Mouse (Mus musculus) heart, embryonic 10.5 days (tissue): Measurements from ENCODE around the gene Unc119. TPM values are rescaled to one million over a fixed set of nuclear protein-coding genes. Genes with fewer than 3 reads are reported as not detected.

Experiments used
- DNase-seq: peaks from one replicate; pipeline ENCODE4 v3.0.0-alpha.2; 2017; ENCODE audit warnings: low spot score
- H3K27ac ChIP-seq: fragments of 300-500 bp; sonication (generic); 2 replicates; pipeline ENCODE4 v1.5.1; 2016; ENCODE audit warnings: mild to moderate bottlenecking
- H3K27me3 ChIP-seq: fragments of 300-500 bp; sonication (generic); 2 replicates; pipeline ENCODE4 v1.6.1; 2016; ENCODE audit warnings: mild to moderate bottlenecking; ENCODE audit not compliant: poor library complexity, insufficient read depth, severe bottlenecking
- H3K36me3 ChIP-seq: fragments of 300-500 bp; sonication (generic); 2 replicates; pipeline ENCODE4 v1.6.1; 2016; ENCODE audit warnings: mild to moderate bottlenecking, moderate library complexity
- H3K4me1 ChIP-seq: fragments of 300-500 bp; sonication (generic); 2 replicates; pipeline ENCODE4 v1.6.1; 2016; ENCODE audit warnings: mild to moderate bottlenecking
- H3K4me3 ChIP-seq: fragments of 300-500 bp; sonication (generic); 2 replicates; pipeline ENCODE4 v1.5.1; 2016; ENCODE audit warnings: mild to moderate bottlenecking, moderate library complexity
- H3K9me3 ChIP-seq: fragments of 300-500 bp; sonication (generic); 2 replicates; pipeline ENCODE4 v1.6.1; 2016; ENCODE audit warnings: mild to moderate bottlenecking, moderate library complexity
- WGBS: fragments of 180-500 bp; shearing (Covaris S2); methylation state at CpG from one replicate; pipeline ENCODE4 v1.1.7; 2016; 5-methylcytosine and 5-hydroxymethylcytosine counted together
- polyA plus RNA-seq: library from polyadenylated mRNA; unstranded; fragments of >200 nt; fragmentation: Nextera tagmentation; extraction: Ambion mirVana; gene quantifications from 2 replicates; pipeline ENCODE4 v1.2.1, GENCODE M21; 2016

The Unc119 gene
- polyA plus RNA-seq, 1 experiment from 2014 or later = 66.1 TPM

DNA sequence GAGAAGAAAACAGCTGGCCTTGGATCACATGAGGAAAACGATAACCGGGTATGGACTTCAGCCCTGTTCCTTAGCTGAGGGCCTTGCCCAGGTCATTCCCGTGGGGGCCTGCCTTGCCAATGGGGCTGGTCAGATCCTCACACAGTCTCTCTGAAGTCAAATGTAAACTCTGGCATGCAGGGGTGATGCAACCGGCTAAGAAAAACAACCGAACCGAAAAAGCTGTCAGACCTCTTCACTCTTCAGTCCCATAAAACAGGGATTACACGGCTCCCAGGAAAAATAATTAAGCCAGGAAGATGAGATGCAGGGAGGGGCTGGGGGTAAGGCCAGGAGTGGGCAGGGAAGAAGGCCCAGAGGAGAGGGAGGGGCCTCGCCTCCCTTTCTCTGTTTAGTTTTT, 20.8 kb downstream of the Unc119 start:
- 55% methylated on average over 8 of the region's 8 CpGs for WGBS
- no peak for DNase-seq
- Histone ChIP-seq H3K36me3 (no peaks in the 10 kb centered on the region), H3K4me3 (no peak overlapping the region), H3K4me1 (peaks cover 10% of the 10 kb centered on the region; the same call in 1 of the 2 replicates), H3K9me3 (no peaks in the 10 kb centered on the region), H3K27me3 (peaks cover 43% of the 10 kb centered on the region), H3K27ac (no peak overlapping the region)

DNA sequence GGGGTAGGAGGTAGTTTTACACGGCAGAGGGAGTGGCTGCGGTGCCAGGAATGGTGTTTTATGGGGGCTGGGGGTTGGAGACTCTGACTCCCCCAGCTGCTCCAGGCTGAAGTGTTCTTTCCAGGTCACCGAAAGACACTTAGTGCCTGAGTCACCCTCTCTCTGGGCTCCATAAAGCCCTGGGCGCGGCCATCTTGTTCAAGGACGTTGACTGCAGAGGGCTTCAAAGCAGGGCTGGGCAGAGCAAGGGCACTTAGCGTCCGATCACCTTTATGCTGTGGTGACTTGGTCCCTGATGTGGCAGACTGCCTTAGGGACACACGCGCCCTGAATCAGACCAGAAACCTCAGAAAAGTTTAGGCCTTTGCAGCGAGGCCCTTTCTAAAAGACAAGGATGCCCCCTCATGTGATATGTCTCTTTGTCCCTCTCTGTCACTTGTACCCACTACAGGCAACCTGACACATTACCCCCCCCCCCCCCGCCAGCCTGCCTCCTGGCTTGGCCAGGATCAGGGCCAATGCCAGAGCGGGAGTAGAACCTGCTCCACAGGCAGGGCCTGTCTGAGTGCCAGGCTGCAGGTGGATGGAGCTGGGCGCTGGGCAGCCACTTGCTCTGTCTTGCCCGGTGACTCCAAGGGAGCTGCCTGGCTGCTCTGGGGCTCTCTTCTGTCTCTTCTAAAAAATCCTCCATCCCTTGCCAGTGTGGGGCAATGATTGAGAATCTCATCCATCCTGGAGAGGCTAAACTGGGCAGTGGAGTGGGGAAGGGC, 24.4 kb downstream of the Unc119 start:
- DNase-seq = no peak
- Histone ChIP-seq H3K27ac (no peak overlapping the region), H3K4me1 (peaks cover 11% of the 10 kb centered on the region; the same call in 1 of the 2 replicates), H3K27me3 (peaks cover 41% of the 10 kb centered on the region), H3K9me3 (no peaks in the 10 kb centered on the region), H3K4me3 (no peak overlapping the region), H3K36me3 (no peaks in the 10 kb centered on the region)
- 86% methylated on average over 15 of the region's 15 CpGs for WGBS

GRCm38 (mm10) chr11:78370389-78370788, 27.1 kb downstream of the Unc119 start:
- peaks cover 22% of the 10 kb centered on the region; the same call in 1 of the 2 replicates for H3K4me1 ChIP-seq
- no peak overlapping the region for H3K4me3 ChIP-seq
- 43% methylated on average over 1 of the region's 1 CpGs for WGBS
- H3K9me3 ChIP-seq = no peaks in the 10 kb centered on the region
- H3K27me3 ChIP-seq = peaks cover 37% of the 10 kb centered on the region; the same call in 1 of the 2 replicates
- no peak overlapping the region for H3K27ac ChIP-seq
- H3K36me3 ChIP-seq = no peaks in the 10 kb centered on the region
- no peak for DNase-seq

- Histone ChIP-seq H3K27ac (no peak overlapping the region), H3K4me1 (peaks cover 22% of the 10 kb centered on the region; the same call in 1 of the 2 replicates), H3K27me3 (peaks cover 25% of the 10 kb centered on the region; the same call in 1 of the 2 replicates), H3K36me3 (no peaks in the 10 kb centered on the region), H3K4me3 (no peak overlapping the region), H3K9me3 (no peaks in the 10 kb centered on the region)
- no peak for DNase-seq
- WGBS = 84% methylated on average over 11 of the region's 11 CpGs
Observed at GRCm38 (mm10) chr11:78371711-78372110, 28.4 kb downstream of the Unc119 start.

- DNase-seq = no peak
- H3K36me3 ChIP-seq = no peaks in the 10 kb centered on the region
- H3K27ac ChIP-seq = no peak overlapping the region
- H3K9me3 ChIP-seq = no peaks in the 10 kb centered on the region
- peaks cover 22% of the 10 kb centered on the region; the same call in 1 of the 2 replicates for H3K4me1 ChIP-seq
- peaks cover 20% of the 10 kb centered on the region; the same call in 1 of the 2 replicates for H3K27me3 ChIP-seq
- H3K4me3 ChIP-seq = no peak overlapping the region
- 47% methylated on average over 3 of the region's 3 CpGs for WGBS
Observed at GRCm38 (mm10) chr11:78372166-78372565, 28.9 kb downstream of the Unc119 start.

GRCm38 (mm10) chr11:78372610-78373009, 29.3 kb downstream of the Unc119 start:
- Histone ChIP-seq H3K36me3 (no peaks in the 10 kb centered on the region), H3K27ac (no peak overlapping the region), H3K4me3 (no peak overlapping the region), H3K9me3 (no peaks in the 10 kb centered on the region), H3K4me1 (peaks cover 22% of the 10 kb centered on the region; the same call in 1 of the 2 replicates), H3K27me3 (peaks cover 16% of the 10 kb centered on the region; the same call in 1 of the 2 replicates)
- WGBS = 64% methylated on average over 7 of the region's 7 CpGs
- no peak for DNase-seq

- Histone ChIP-seq H3K4me1 (peaks cover 22% of the 10 kb centered on the region; the same call in 1 of the 2 replicates), H3K4me3 (no peak overlapping the region), H3K27me3 (peaks cover 22% of the 10 kb centered on the region; the same call in 1 of the 2 replicates), H3K9me3 (no peaks in the 10 kb centered on the region), H3K27ac (no peak overlapping the region), H3K36me3 (no peaks in the 10 kb centered on the region)
- DNase-seq = no peak
- WGBS = 77% methylated on average over 8 of the region's 8 CpGs
Observed at GRCm38 (mm10) chr11:78374147-78374546, 30.9 kb downstream of the Unc119 start.

- Histone ChIP-seq H3K27ac (no peak overlapping the region), H3K36me3 (no peaks in the 10 kb centered on the region), H3K27me3 (peaks cover 33% of the 10 kb centered on the region), H3K4me3 (no peak overlapping the region), H3K9me3 (no peaks in the 10 kb centered on the region), H3K4me1 (peaks cover 12% of the 10 kb centered on the region; the same call in 1 of the 2 replicates)
- DNase-seq = no peak
- 46% methylated on average over 12 of the region's 12 CpGs for WGBS
Observed at GRCm38 (mm10) chr11:78377549-78378159, 34.4 kb downstream of the Unc119 start.

DNA sequence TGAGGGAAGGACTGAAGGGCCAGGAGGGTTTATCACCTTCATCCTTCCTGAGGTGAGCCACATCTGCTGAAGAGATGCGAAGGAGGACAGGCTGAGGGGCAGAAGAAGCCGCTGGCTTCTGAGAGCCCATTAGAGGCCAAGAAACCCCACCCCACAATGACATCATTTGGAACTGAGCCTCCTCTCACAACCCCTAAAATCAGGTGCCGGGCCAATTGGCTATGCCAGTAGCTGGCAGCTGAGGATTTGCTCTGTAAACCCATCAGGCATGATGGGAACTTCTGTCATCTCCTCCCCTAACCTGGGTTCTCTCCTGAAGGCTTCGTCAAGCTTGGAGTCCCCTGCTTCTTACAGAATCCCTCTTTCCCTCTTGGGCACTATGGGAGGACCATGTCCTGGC, 37.1 kb downstream of the Unc119 start:
- DNase-seq = no peak
- WGBS = 63% methylated on average over 4 of the region's 4 CpGs
- peaks cover 48% of the 10 kb centered on the region for H3K27me3 ChIP-seq
- no peak overlapping the region for H3K27ac ChIP-seq
- no peaks in the 10 kb centered on the region for H3K4me1 ChIP-seq
- no peaks in the 10 kb centered on the region for H3K9me3 ChIP-seq
- H3K36me3 ChIP-seq = no peaks in the 10 kb centered on the region
- H3K4me3 ChIP-seq = no peak overlapping the region

GRCm38 (mm10) chr11:78380996-78381395, 37.7 kb downstream of the Unc119 start:
- Histone ChIP-seq H3K27ac (no peak overlapping the region), H3K4me3 (no peak overlapping the region), H3K9me3 (no peaks in the 10 kb centered on the region), H3K27me3 (peaks cover 54% of the 10 kb centered on the region), H3K4me1 (no peaks in the 10 kb centered on the region), H3K36me3 (no peaks in the 10 kb centered on the region)
- 83% methylated on average over 3 of the region's 3 CpGs for WGBS
- no peak for DNase-seq

- Histone ChIP-seq H3K27ac (no peak overlapping the region), H3K27me3 (peaks cover 61% of the 10 kb centered on the region), H3K4me1 (no peaks in the 10 kb centered on the region), H3K4me3 (no peak overlapping the region), H3K9me3 (no peaks in the 10 kb centered on the region), H3K36me3 (no peaks in the 10 kb centered on the region)
- WGBS = 67% methylated on average over 7 of the region's 7 CpGs
- DNase-seq = no peak
Observed at GRCm38 (mm10) chr11:78382286-78382685, 39.0 kb downstream of the Unc119 start.

- 37% methylated on average over 5 of the region's 5 CpGs for WGBS
- H3K9me3 ChIP-seq = no peaks in the 10 kb centered on the region
- no peaks in the 10 kb centered on the region for H3K36me3 ChIP-seq
- peaks cover 65% of the 10 kb centered on the region for H3K27me3 ChIP-seq
- DNase-seq = no peak
- H3K4me3 ChIP-seq = no peak overlapping the region
- no peak overlapping the region for H3K27ac ChIP-seq
- H3K4me1 ChIP-seq = no peaks in the 10 kb centered on the region
Observed at GRCm38 (mm10) chr11:78382701-78383100, 39.4 kb downstream of the Unc119 start.

GRCm38 (mm10) chr11:78385776-78386175, 42.5 kb downstream of the Unc119 start:
- no peak overlapping the region for H3K4me3 ChIP-seq
- WGBS = 78% methylated on average over 10 of the region's 10 CpGs
- DNase-seq = no peak
- H3K36me3 ChIP-seq = no peaks in the 10 kb centered on the region
- no peaks in the 10 kb centered on the region for H3K9me3 ChIP-seq
- no peaks in the 10 kb centered on the region for H3K4me1 ChIP-seq
- peaks cover 38% of the 10 kb centered on the region for H3K27me3 ChIP-seq
- no peak overlapping the region for H3K27ac ChIP-seq
